Comparison of ENCODE assay signal across 27 mouse cellular contexts in genomic region chrX:107039146-107039545, GRCm38 (mm10). TPM values are rescaled to one million over a fixed set of nuclear protein-coding genes. Genes with fewer than 3 reads are reported as not detected.
DNase-seq lines count a peak whose midpoint lies in the region; ATAC-seq and TF ChIP-seq lines count a peak whose summit lies in the region.
"Had no signal": no experiment of that assay in that cellular context is flagged by ENCODE, and none has a peak within 500 bp of the region (broad histone marks: within the 10 kb centered on the region; RNA-seq: fewer than 3 reads in every experiment).

No protein-coding gene starts in this region.

- no peaks in the 10 kb centered on the region for H3K36me3 ChIP-seq in kidney, postnatal 0 days (ENCODE audit: insufficient read depth, low read length)
- no peaks in the 10 kb centered on the region for H3K36me3 ChIP-seq in kidney, adult 2 months (ENCODE audit: control insufficient read depth, insufficient read depth, low read length)
- H3K36me3 ChIP-seq in heart, embryonic 10.5 days = no peaks in the 10 kb centered on the region
- no peaks in the 10 kb centered on the region for H3K36me3 ChIP-seq in heart, adult 2 months (ENCODE audit: control insufficient read depth, insufficient read depth, low read length)
- H3K36me3 ChIP-seq: embryonic facial prominence, embryonic 15.5 days; forebrain, embryonic 10.5 days; heart, embryonic 15.5 days; hindbrain, embryonic 13.5 days had no signal

- no peaks in the 10 kb centered on the region for H3K27me3 ChIP-seq in kidney, postnatal 0 days (ENCODE audit: insufficient read depth, low read length)
- H3K27me3 ChIP-seq in kidney, adult 2 months (replicated peaks; ENCODE audit: control insufficient read depth, insufficient read depth, low read length) = no peaks in the 10 kb centered on the region
- H3K27me3 ChIP-seq in heart, embryonic 10.5 days (ENCODE audit: insufficient read depth, poor library complexity, severe bottlenecking) = no peaks in the 10 kb centered on the region
- H3K27me3 ChIP-seq in heart, adult 2 months (ENCODE audit: control insufficient read depth, insufficient read depth, low read length) = no peaks in the 10 kb centered on the region
- H3K27me3 ChIP-seq: CH12.LX; embryonic facial prominence, embryonic 15.5 days; heart, embryonic 15.5 days; hindbrain, embryonic 13.5 days had no signal

- no peaks in the 10 kb centered on the region for H3K9me3 ChIP-seq in kidney, postnatal 0 days (replicated peaks; ENCODE audit: low read length)
- H3K9me3 ChIP-seq in heart, embryonic 10.5 days = no peaks in the 10 kb centered on the region
- H3K9me3 ChIP-seq: embryonic facial prominence, embryonic 15.5 days; forebrain, embryonic 10.5 days; heart, embryonic 15.5 days; hindbrain, embryonic 13.5 days had no signal

- no peak overlapping the region for H3K4me3 ChIP-seq in kidney, postnatal 0 days (replicated peaks; ENCODE audit: low read depth, low read length)
- H3K4me3 ChIP-seq in kidney, adult 2 months (ENCODE audit: insufficient read depth, low read depth, low read length) = no peak overlapping the region
- no peak overlapping the region for H3K4me3 ChIP-seq in heart, embryonic 10.5 days
- no peak overlapping the region for H3K4me3 ChIP-seq in heart, adult 2 months
- H3K4me3 ChIP-seq: embryonic facial prominence, embryonic 15.5 days; erythroblast, embryonic 14.5 days; forebrain, embryonic 10.5 days; gastrocnemius, adult 2 months; heart, embryonic 15.5 days; hindbrain, embryonic 13.5 days had no signal

- H3K4me2 ChIP-seq in kidney, postnatal 0 days (ENCODE audit: low read length) = no peak overlapping the region
- H3K4me2 ChIP-seq: embryonic facial prominence, embryonic 15.5 days; heart, embryonic 11.5 days; heart, embryonic 15.5 days; hindbrain, embryonic 13.5 days had no signal

- intact Hi-C loops in heart, adult 2 months (cut with DNase I) = no loop called here

- no peak for TF ChIP-seq CTCF in kidney, postnatal 0 days (IDR thresholded peaks at IDR 0.05; ENCODE audit: low read depth)
- no peak for TF ChIP-seq CTCF in kidney, adult 2 months (conservative IDR thresholded peaks at IDR 0.05; ENCODE audit: insufficient read depth, insufficient read length, low read depth, low read length)
- no peak for TF ChIP-seq CTCF in heart, adult 2 months (IDR thresholded peaks at IDR 0.05)

- no peak overlapping the region for H3K9ac ChIP-seq in kidney, postnatal 0 days (ENCODE audit: low read depth, low read length)
- H3K9ac ChIP-seq in heart, adult 2 months (ENCODE audit: low read depth, low read length) = no peak overlapping the region
- H3K9ac ChIP-seq: embryonic facial prominence, embryonic 15.5 days; heart, embryonic 15.5 days; hindbrain, embryonic 13.5 days had no signal

- TF ChIP-seq POLR2A in kidney, adult 2 months (IDR thresholded peaks at IDR 0.05; ENCODE audit: low read depth, low read length) = no peak
- no peak for TF ChIP-seq POLR2A in heart, adult 2 months (IDR thresholded peaks at IDR 0.05; ENCODE audit: insufficient read depth, low read depth, low read length)

- H3K4me1 ChIP-seq in kidney, postnatal 0 days (replicated peaks; ENCODE audit: insufficient read depth, low read length) = no peaks in the 10 kb centered on the region
- no peaks in the 10 kb centered on the region for H3K4me1 ChIP-seq in kidney, adult 2 months (ENCODE audit: control insufficient read depth, insufficient read depth, low read length)
- no peaks in the 10 kb centered on the region for H3K4me1 ChIP-seq in heart, embryonic 10.5 days
- H3K4me1 ChIP-seq in heart, adult 2 months (ENCODE audit: control insufficient read depth, insufficient read depth, low read length) = no peaks in the 10 kb centered on the region
- H3K4me1 ChIP-seq: embryonic facial prominence, embryonic 15.5 days; forebrain, embryonic 10.5 days; heart, embryonic 15.5 days; hindbrain, embryonic 13.5 days had no signal

- H3K27ac ChIP-seq in kidney, postnatal 0 days = no peak overlapping the region
- H3K27ac ChIP-seq in kidney, adult 2 months (ENCODE audit: insufficient read depth, low read depth, low read length) = no peak overlapping the region
- no peak overlapping the region for H3K27ac ChIP-seq in heart, embryonic 10.5 days
- no peak overlapping the region for H3K27ac ChIP-seq in heart, adult 2 months
- H3K27ac ChIP-seq: embryonic facial prominence, embryonic 15.5 days; forebrain, embryonic 10.5 days; gastrocnemius, adult 2 months; heart, embryonic 15.5 days; hindbrain, embryonic 13.5 days; hindbrain, postnatal 0 days had no signal

- peak; percentile 32 for DNase-seq in kidney, postnatal 0 days (ENCODE audit: low spot score)
- no peak for DNase-seq in kidney, adult 2 months
- DNase-seq in 416B (ENCODE audit: low read depth) = peak; percentile 21
- peak; percentile 52 for DNase-seq in MEL-GATA-1-ER (ENCODE audit: extremely low read depth, low read depth)
- DNase-seq in cerebellum, adult 9-10 months = no peak
- no peak for DNase-seq in heart, embryonic 10.5 days (ENCODE audit: low spot score)
- DNase-seq in heart, adult 2 months = no peak
- DNase-seq: adrenal gland, postnatal 25 days; cerebellum, adult 2 months; cerebellum, postnatal 14 days; gastrocnemius, adult 2 months; gastrocnemius, postnatal 25 days; heart, adult 11 months; heart, postnatal 14 days had no signal

- no peaks in the 10 kb centered on the region for H3K79me2 ChIP-seq in heart, adult 2 months (replicated peaks; ENCODE audit: control insufficient read depth, insufficient read depth, low read length)

- ATAC-seq in kidney, postnatal 0 days (replicated peaks; ENCODE audit: low FRiP score, low read depth) = no peak
- 0 out of 2 replicates have a peak, but pooled peaks have one; percentile 14 for ATAC-seq in megakaryocyte progenitor cell, adult 5-6 weeks (replicated peaks; ENCODE audit: poor library complexity)
- ATAC-seq: activated CD4-positive, CD25-positive, alpha-beta regulatory T cell, adult 4 months; forebrain, embryonic 14.5 days; hindbrain, postnatal 0 days; Patski had no signal

- TF ChIP-seq EP300 in heart, adult 2 months (IDR thresholded peaks at IDR 0.05; ENCODE audit: insufficient read depth, low read depth, low read length) = no peak

RNA-seq across cellular contexts. Expression of gene P2ry10, which starts 49.1 kb away (rescaled TPM):
- 0.07 TPM in 1 of 2 replicates, not detected in the other for polyA plus RNA-seq in kidney, postnatal 0 days (2015; fragmentation: Nextera tagmentation; extraction: Ambion mirVana)
- polyA plus RNA-seq in kidney, adult 2 months (2012; rRNA removed) = 0.22 and 1.0 TPM in 2 replicates
- 1.5 and 1.7 TPM in 2 replicates for total RNA-seq in megakaryocyte progenitor cell, adult 5-6 weeks (2015)
- 0.62 and 1.3 TPM in 2 replicates for total RNA-seq in megakaryocyte progenitor cell, adult 5-6 weeks (2017)
- not detected in 2 replicates for polyA plus RNA-seq in heart, embryonic 10.5 days (2016; fragmentation: Nextera tagmentation; extraction: Ambion mirVana)
- total RNA-seq in heart, adult 2 months (2021) = under 1 TPM; 0.21 to 0.32 TPM
- 0.35 and 0.37 TPM in 2 replicates for polyA plus RNA-seq in heart, adult 2 months (2012; rRNA removed)
- total RNA-seq: adrenal gland, postnatal 25 days; gastrocnemius, adult 2 months; gastrocnemius, postnatal 25 days; hindbrain, postnatal 0 days had no signal
- polyA plus RNA-seq: cerebellum, adult 2 months; erythroblast, embryonic 14.5 days; forebrain, embryonic 10.5 days; forebrain, embryonic 14.5 days; heart, embryonic 11.5 days; hindbrain, embryonic 13.5 days; hindbrain, postnatal 0 days; intestine, embryonic 14.5 days; Patski had no signal

Comparison
In these comparisons a context has a peak if more than half of its experiments do, and no peak if none do; other contexts are left out.
1. DNase-seq: peak in kidney, postnatal 0 days (single experiment), 416B (single experiment) and MEL-GATA-1-ER (single experiment); none in kidney, adult 2 months (single experiment), cerebellum, adult 9-10 months (single experiment), heart, embryonic 10.5 days (single experiment) and heart, adult 2 months (0 of 2).